Mouse (Mus musculus): ENCODE results near the gene Lim2.
"Not testable (repeated sequence)": the region's sequence is repeated elsewhere in the genome, so short reads cannot be mapped to it uniquely, and the experiment has no call there.

Gene Lim2

GRCm38 (mm10) chr7:43427406-43427805 is at the start of gene Lim2:
Gene Lim2 (plus strand): TSS chr7:43427670.
- no peak for DNase-seq (ENCODE audit: low read depth)

GRCm38 (mm10) chr7:43378226-43378625 is 49.2 kb upstream of the Lim2 start:
- DNase-seq (ENCODE audit: low read depth) = peak; percentile 72

GRCm38 (mm10) chr7:43392349-43393121 is 34.9 kb upstream of the Lim2 start:
- DNase-seq (ENCODE audit: low read depth) = peak; percentile 22

- DNase-seq (ENCODE audit: low read depth) = peak; percentile 69
These were observed 28.0 kb upstream of the Lim2 start for GRCm38 (mm10) chr7:43399501-43399900.

- DNase-seq (ENCODE audit: low read depth) = no peak
These were observed 24.8 kb upstream of the Lim2 start for GRCm38 (mm10) chr7:43402718-43403117.

GRCm38 (mm10) chr7:43407573-43407972 is 19.9 kb upstream of the Lim2 start:
- DNase-seq (ENCODE audit: low read depth) = no peak

GRCm38 (mm10) chr7:43408131-43408553 is 19.3 kb upstream of the Lim2 start, which contains the start of gene Siglecg:
Gene Siglecg (plus strand): TSS chr7:43408204.
- no peak for DNase-seq (ENCODE audit: low read depth)

- no peak for DNase-seq (ENCODE audit: low read depth)
These were observed 18.4 kb upstream of the Lim2 start for GRCm38 (mm10) chr7:43409084-43409483.

- DNase-seq (ENCODE audit: low read depth) = not testable (repeated sequence)
These were observed 15.7 kb upstream of the Lim2 start for GRCm38 (mm10) chr7:43411724-43412123.

GRCm38 (mm10) chr7:43417298-43417697 is 10.2 kb upstream of the Lim2 start:
- no peak for DNase-seq (ENCODE audit: low read depth)

- DNase-seq (ENCODE audit: low read depth) = peak; percentile 80
These were observed 4.4 kb upstream of the Lim2 start for GRCm38 (mm10) chr7:43422995-43423617.

GRCm38 (mm10) chr7:43423991-43424625 is 3.4 kb upstream of the Lim2 start:
- DNase-seq (ENCODE audit: low read depth) = no peak

GRCm38 (mm10) chr7:43429500-43429899 is 2.0 kb downstream of the Lim2 start:
- DNase-seq (ENCODE audit: low read depth) = no peak

GRCm38 (mm10) chr7:43432891-43433290 is 5.4 kb downstream of the Lim2 start:
- DNase-seq (ENCODE audit: low read depth) = no peak

- no peak for DNase-seq (ENCODE audit: low read depth)
These were observed 7.2 kb downstream of the Lim2 start for GRCm38 (mm10) chr7:43434676-43435075.

GRCm38 (mm10) chr7:43436341-43437255 is 9.1 kb downstream of the Lim2 start, which contains the start of gene Nkg7:
Gene Nkg7 (plus strand): TSS chr7:43437073.
- DNase-seq (ENCODE audit: low read depth) = peak; percentile 56

- DNase-seq (ENCODE audit: low read depth) = peak; percentile 85
These were observed 11.1 kb downstream of the Lim2 start for GRCm38 (mm10) chr7:43438611-43439010.

- no peak for DNase-seq (ENCODE audit: low read depth)
These were observed 13.0 kb downstream of the Lim2 start, which contains the start of gene Cldnd2 for GRCm38 (mm10) chr7:43440482-43440881. Gene Cldnd2 (plus strand): TSS chr7:43440782.

GRCm38 (mm10) chr7:43441071-43441470 is 13.6 kb downstream of the Lim2 start:
- DNase-seq (ENCODE audit: low read depth) = no peak

- DNase-seq (ENCODE audit: low read depth) = no peak
These were observed 15.2 kb downstream of the Lim2 start for GRCm38 (mm10) chr7:43442684-43443083.

GRCm38 (mm10) chr7:43443126-43443916 is 15.9 kb downstream of the Lim2 start:
- DNase-seq (ENCODE audit: low read depth) = peak; percentile 87
